Comparison of ENCODE assay signal across 8 mouse cellular contexts in genomic region chr17:12994069-12994468, GRCm38 (mm10). TPM values are rescaled to one million over a fixed set of nuclear protein-coding genes. Genes with fewer than 3 reads are reported as not detected.
DNase-seq lines count a peak whose midpoint lies in the region; ATAC-seq and TF ChIP-seq lines count a peak whose summit lies in the region.

Wtap (minus strand) TSS chr17:12994169.

- H3K4me1 ChIP-seq in kidney, embryonic 15.5 days: peaks cover 12% of the 10 kb centered on the region
- peaks cover 2% of the 10 kb centered on the region; the same call in 1 of the 2 replicates for H3K4me1 ChIP-seq in bone marrow macrophage, adult 2 months (ENCODE audit: control insufficient read depth, insufficient read depth, low read length)
- H3K4me1 ChIP-seq in intestine, postnatal 0 days (replicated peaks; ENCODE audit: control insufficient read depth, insufficient read depth, low read length): no peaks in the 10 kb centered on the region
- peaks cover 5% of the 10 kb centered on the region; the same call in 1 of the 2 replicates for H3K4me1 ChIP-seq in midbrain, embryonic 11.5 days (ENCODE audit: control insufficient read depth, insufficient read depth, low read length)

- H3K9me3 ChIP-seq in kidney, embryonic 15.5 days (replicated peaks): no peaks in the 10 kb centered on the region
- H3K9me3 ChIP-seq in intestine, postnatal 0 days (ENCODE audit: control insufficient read depth): no peaks in the 10 kb centered on the region
- H3K9me3 ChIP-seq in midbrain, embryonic 11.5 days (ENCODE audit: control insufficient read depth, low read length): no peaks in the 10 kb centered on the region

- H3K27ac ChIP-seq in kidney, embryonic 15.5 days: peak within 1 kb of the TSS; percentile 99
- peak within 1 kb of the TSS; percentile 74 for H3K27ac ChIP-seq in bone marrow macrophage, adult 2 months (ENCODE audit: insufficient read depth, low read depth, low read length)
- 0 out of 2 replicates have a peak within 1 kb of the TSS, but pooled peaks have one; percentile 100 for H3K27ac ChIP-seq in intestine, postnatal 0 days (ENCODE audit: low read depth, low read length)
- H3K27ac ChIP-seq in midbrain, embryonic 11.5 days (ENCODE audit: low read depth, low read length): peak within 1 kb of the TSS; percentile 95

- H3K9ac ChIP-seq in kidney, embryonic 15.5 days: peak within 1 kb of the TSS; percentile 100
- peak within 1 kb of the TSS; percentile 100; the same call in 1 of the 2 replicates for H3K9ac ChIP-seq in intestine, postnatal 0 days (ENCODE audit: low read depth, low read length)
- peak within 1 kb of the TSS; percentile 94 for H3K9ac ChIP-seq in midbrain, embryonic 11.5 days (ENCODE audit: low read length)

- H3K4me2 ChIP-seq in kidney, embryonic 15.5 days: peak within 1 kb of the TSS; percentile 76
- H3K4me2 ChIP-seq in intestine, postnatal 0 days (replicated peaks; ENCODE audit: low read depth): peak within 1 kb of the TSS; percentile 72
- peak within 1 kb of the TSS; percentile 45 for H3K4me2 ChIP-seq in midbrain, embryonic 11.5 days

- TF ChIP-seq POLR2A in bone marrow macrophage, adult 2 months (IDR thresholded peaks at IDR 0.05; ENCODE audit: borderline replicate concordance, low read depth, low read length): no peak

- TF ChIP-seq CTCF in bone marrow macrophage, adult 2 months (IDR thresholded peaks at IDR 0.05; ENCODE audit: low read depth, low read length): no peak
- no peak for TF ChIP-seq CTCF in intestine, postnatal 0 days (IDR thresholded peaks at IDR 0.05; ENCODE audit: low read depth)

- ATAC-seq in kidney, embryonic 15.5 days (replicated peaks; ENCODE audit: low FRiP score): no peak
- no peak for ATAC-seq in intestine, postnatal 0 days
- no peak for ATAC-seq in midbrain, embryonic 11.5 days (ENCODE audit: low FRiP score)
- ATAC-seq in cerebellum, adult (ENCODE audit: insufficient number of reproducible peaks, low FRiP score, low TSS enrichment): no peak

- WGBS in kidney, embryonic 15.5 days: 75% methylated on average over 1 of the region's 1 CpGs
- 52% methylated on average over 1 of the region's 1 CpGs for WGBS in intestine, postnatal 0 days
- WGBS in midbrain, embryonic 11.5 days: 81% methylated on average over 1 of the region's 1 CpGs

- no peak for DNase-seq in kidney, postnatal 36 days
- DNase-seq in gonadal fat pad, adult 2 months (ENCODE audit: low read depth): no peak
- no peak for DNase-seq in midbrain, embryonic 11.5 days (ENCODE audit: low spot score, missing footprints)
- DNase-seq in yolk sac, embryonic 10.5 days (ENCODE audit: low spot score): no peak

- no peaks in the 10 kb centered on the region for H3K36me3 ChIP-seq in kidney, embryonic 15.5 days
- H3K36me3 ChIP-seq in intestine, postnatal 0 days (ENCODE audit: control insufficient read depth, insufficient read depth): no peaks in the 10 kb centered on the region
- no peaks in the 10 kb centered on the region for H3K36me3 ChIP-seq in midbrain, embryonic 11.5 days (ENCODE audit: control insufficient read depth, insufficient read depth, low read length)

- H3K4me3 ChIP-seq in kidney, embryonic 15.5 days (replicated peaks): peak within 1 kb of the TSS; percentile 93
- H3K4me3 ChIP-seq in bone marrow macrophage, adult 2 months (ENCODE audit: insufficient read depth, low read length): peak within 1 kb of the TSS; percentile 64
- H3K4me3 ChIP-seq in intestine, postnatal 0 days (ENCODE audit: low read depth, low read length): peak within 1 kb of the TSS; percentile 100
- H3K4me3 ChIP-seq in midbrain, embryonic 11.5 days (ENCODE audit: low read depth, low read length): peak within 1 kb of the TSS; percentile 74

- no peaks in the 10 kb centered on the region for H3K27me3 ChIP-seq in kidney, embryonic 15.5 days
- H3K27me3 ChIP-seq in intestine, postnatal 0 days (replicated peaks; ENCODE audit: control insufficient read depth, insufficient read depth, low read length): no peaks in the 10 kb centered on the region
- no peaks in the 10 kb centered on the region for H3K27me3 ChIP-seq in midbrain, embryonic 11.5 days (ENCODE audit: control insufficient read depth, insufficient read depth, low read length)

RNA-seq across cellular contexts. Expression of gene Wtap, which starts in this region (rescaled TPM):
- polyA plus RNA-seq in kidney, embryonic 15.5 days (2015; fragmentation: Nextera tagmentation; extraction: Ambion mirVana): 134 and 139 TPM in 2 replicates
- 87.2 and 104 TPM in 2 replicates for polyA plus RNA-seq in bone marrow macrophage, adult 2 months (2012; ENCODE audit: insufficient read depth, insufficient read length, missing spikeins)
- polyA plus RNA-seq in gonadal fat pad, adult 2 months (2012; rRNA removed): 19.7 and 23.7 TPM in 2 replicates
- 86.8 and 87.2 TPM in 2 replicates for polyA plus RNA-seq in intestine, postnatal 0 days (2015; fragmentation: Nextera tagmentation; extraction: Ambion mirVana)
- 136 and 144 TPM in 2 replicates for polyA plus RNA-seq in midbrain, embryonic 11.5 days (2014; fragmentation: Nextera tagmentation; extraction: Ambion mirVana)
